In genomic region chr15:102353986-102354385, GRCm38 (mm10) we compare ENCODE assay signal across 24 mouse cellular contexts. TPM values are rescaled to one million over a fixed set of nuclear protein-coding genes. Genes with fewer than 3 reads are reported as not detected.
DNase-seq lines count a peak whose midpoint lies in the region; ATAC-seq and TF ChIP-seq lines count a peak whose summit lies in the region.
"Had no signal": no experiment of that assay in that cellular context is flagged by ENCODE, and none has a peak within 500 bp of the region (broad histone marks: within the 10 kb centered on the region; RNA-seq: fewer than 3 reads in every experiment).

No protein-coding gene starts in this region.

- H3K27ac ChIP-seq in heart, adult 2 months: no peak overlapping the region
- H3K27ac ChIP-seq in liver, postnatal 0 days (ENCODE audit: low read depth): no peak overlapping the region
- no peak overlapping the region for H3K27ac ChIP-seq in liver, embryonic 12.5 days
- H3K27ac ChIP-seq: forebrain, embryonic 15.5 days; hindbrain, embryonic 13.5 days; liver, embryonic 15.5 days; midbrain, embryonic 13.5 days; neural tube, embryonic 13.5 days had no signal

- ATAC-seq in liver, postnatal 0 days: no peak
- no peak for ATAC-seq in liver, embryonic 12.5 days
- ATAC-seq: forebrain, embryonic 15.5 days; midbrain, embryonic 13.5 days had no signal

- no peak overlapping the region for H3K4me2 ChIP-seq in liver, postnatal 0 days (ENCODE audit: low read depth, low read length)
- H3K4me2 ChIP-seq in liver, embryonic 12.5 days: no peak overlapping the region

- H3K36me3 ChIP-seq in heart, adult 2 months (ENCODE audit: control insufficient read depth, insufficient read depth, low read length): no peaks in the 10 kb centered on the region
- H3K36me3 ChIP-seq in liver, postnatal 0 days (replicated peaks; ENCODE audit: insufficient read depth, low read length): no peaks in the 10 kb centered on the region
- peaks cover under 1% of the 10 kb centered on the region; the same call in 1 of the 2 replicates for H3K36me3 ChIP-seq in liver, embryonic 12.5 days
- H3K36me3 ChIP-seq in E14TG2a.4 (ENCODE audit: insufficient read depth, low read length): peaks cover under 1% of the 10 kb centered on the region
- H3K36me3 ChIP-seq: forebrain, embryonic 15.5 days; hindbrain, embryonic 13.5 days; limb, embryonic 15.5 days; liver, embryonic 15.5 days; midbrain, embryonic 13.5 days; neural tube, embryonic 13.5 days had no signal

- intact Hi-C loops in heart, adult 2 months (cut with DNase I): loop anchor here (2.0 kb wide), 1 partner anchor 67 kb away; no protein-coding TSS in a partner anchor

- 0 out of 2 replicates have a peak, but pooled peaks have one; percentile 15 for TF ChIP-seq CTCF in heart, adult 2 months (IDR thresholded peaks at IDR 0.05)
- TF ChIP-seq CTCF in liver, postnatal 0 days (IDR thresholded peaks at IDR 0.05; ENCODE audit: low read depth): peak; percentile 26; the same call in 1 of the 2 replicates
- peak; percentile 31 for TF ChIP-seq CTCF in E14TG2a.4 (conservative IDR thresholded peaks at IDR 0.05; ENCODE audit: low read length)

- TF ChIP-seq EP300 in heart, adult 2 months (IDR thresholded peaks at IDR 0.05; ENCODE audit: insufficient read depth, low read depth, low read length): no peak
- no peak for TF ChIP-seq EP300 in liver, postnatal 0 days (IDR thresholded peaks at IDR 0.05; ENCODE audit: low read depth)

- H3K27me3 ChIP-seq in heart, adult 2 months (ENCODE audit: control insufficient read depth, insufficient read depth, low read length): peaks cover 2% of the 10 kb centered on the region; the same call in 1 of the 2 replicates
- peaks cover 45% of the 10 kb centered on the region for H3K27me3 ChIP-seq in liver, postnatal 0 days (ENCODE audit: insufficient read depth, low read length)
- peaks cover 58% of the 10 kb centered on the region for H3K27me3 ChIP-seq in liver, embryonic 12.5 days (replicated peaks)
- peaks cover 48% of the 10 kb centered on the region for H3K27me3 ChIP-seq in E14TG2a.4 (ENCODE audit: insufficient read depth, low read length)

- DNase-seq in heart, adult 2 months: no peak
- no peak for DNase-seq in heart, adult 11 months
- no peak for DNase-seq in liver, postnatal 0 days
- peak; percentile 31 for DNase-seq in induced T-regulatory cell, adult 2 months (ENCODE audit: low read depth)
- no peak for DNase-seq in right cerebral cortex, postnatal 25 days
- DNase-seq: adrenal gland, postnatal 25 days; cerebellum, adult 11 months; cerebellum, adult 9-11 months; gastrocnemius, postnatal 14 days; kidney, postnatal 36 days; right cerebral cortex, postnatal 4 days; thymus, postnatal 36 days had no signal

- H3K79me2 ChIP-seq in heart, adult 2 months (replicated peaks; ENCODE audit: control insufficient read depth, insufficient read depth, low read length): no peaks in the 10 kb centered on the region

- peaks cover 6% of the 10 kb centered on the region for H3K4me1 ChIP-seq in heart, adult 2 months (ENCODE audit: control insufficient read depth, insufficient read depth, low read length)
- peaks cover 26% of the 10 kb centered on the region for H3K4me1 ChIP-seq in liver, postnatal 0 days (ENCODE audit: insufficient read depth)
- H3K4me1 ChIP-seq in liver, embryonic 12.5 days: peaks cover 47% of the 10 kb centered on the region
- peaks cover 47% of the 10 kb centered on the region for H3K4me1 ChIP-seq in E14TG2a.4 (replicated peaks; ENCODE audit: low read depth, low read length)

- H3K9me3 ChIP-seq in liver, postnatal 0 days (ENCODE audit: low read length): no peaks in the 10 kb centered on the region
- no peaks in the 10 kb centered on the region for H3K9me3 ChIP-seq in liver, embryonic 12.5 days (replicated peaks)
- H3K9me3 ChIP-seq in E14TG2a.4 (ENCODE audit: low read length): no peaks in the 10 kb centered on the region
- H3K9me3 ChIP-seq: forebrain, embryonic 15.5 days; hindbrain, embryonic 13.5 days; limb, embryonic 15.5 days; liver, embryonic 15.5 days; megakaryocyte, embryonic 14.5 days; midbrain, embryonic 13.5 days; neural tube, embryonic 13.5 days had no signal

- WGBS in heart, adult 2 months: 83% methylated on average over 2 of the region's 2 CpGs
- 83% methylated on average over 2 of the region's 2 CpGs for WGBS in liver, postnatal 0 days (ENCODE audit: insufficient replicate concordance)
- 65% methylated on average over 2 of the region's 2 CpGs for WGBS in liver, embryonic 12.5 days (ENCODE audit: insufficient replicate concordance)

- no peak overlapping the region for H3K4me3 ChIP-seq in heart, adult 2 months
- no peak overlapping the region for H3K4me3 ChIP-seq in liver, postnatal 0 days (ENCODE audit: low read depth, low read length)
- no peak overlapping the region for H3K4me3 ChIP-seq in liver, embryonic 12.5 days
- H3K4me3 ChIP-seq in E14TG2a.4 (replicated peaks; ENCODE audit: low read length): no peak overlapping the region
- H3K4me3 ChIP-seq: liver, embryonic 15.5 days; megakaryocyte, embryonic 14.5 days had no signal

- H3K9ac ChIP-seq in heart, adult 2 months (ENCODE audit: low read depth, low read length): no peak overlapping the region
- H3K9ac ChIP-seq in liver, postnatal 0 days (replicated peaks): no peak overlapping the region
- H3K9ac ChIP-seq in liver, embryonic 12.5 days: no peak overlapping the region
- H3K9ac ChIP-seq: forebrain, embryonic 15.5 days; hindbrain, embryonic 13.5 days; limb, embryonic 15.5 days; liver, embryonic 15.5 days; midbrain, embryonic 13.5 days had no signal

- no peak for TF ChIP-seq POLR2A in heart, adult 2 months (IDR thresholded peaks at IDR 0.05; ENCODE audit: insufficient read depth, low read depth, low read length)

RNA-seq across cellular contexts. Expression of gene Aaas, which starts 3.4 kb away (rescaled TPM):
- 10 to 100 TPM; 10.8 to 13.2 TPM for total RNA-seq in heart, adult 2 months (2021)
- 22.1 and 26.2 TPM in 2 replicates for polyA plus RNA-seq in heart, adult 2 months (2012; rRNA removed)
- 15.6 and 18.8 TPM in 2 replicates for polyA plus RNA-seq in liver, postnatal 0 days (2015; fragmentation: Nextera tagmentation; extraction: Ambion mirVana)
- polyA plus RNA-seq in liver, embryonic 12.5 days (2016; fragmentation: Nextera tagmentation; extraction: Ambion mirVana): 69.7 and 74.7 TPM in 2 replicates

RNA-seq across cellular contexts. Expression of gene Sp7, which starts 13.0 kb away (rescaled TPM):
- total RNA-seq in heart, adult 2 months (2021): not detected
- polyA plus RNA-seq in heart, adult 2 months (2012; rRNA removed): 0.06 TPM in 1 of 2 replicates, not detected in the other
- polyA plus RNA-seq in liver, postnatal 0 days (2015; fragmentation: Nextera tagmentation; extraction: Ambion mirVana): not detected in 2 replicates
- polyA plus RNA-seq in liver, embryonic 12.5 days (2016; fragmentation: Nextera tagmentation; extraction: Ambion mirVana): 0.37 and 0.63 TPM in 2 replicates
- total RNA-seq: common myeloid progenitor, adult 5-6 weeks; heart, adult 8-10 months; heart, postnatal 25 days had no signal
- polyA plus RNA-seq: liver, embryonic 15.5 days had no signal

RNA-seq across cellular contexts. Expression of gene Myg1, which starts 22.5 kb away (rescaled TPM):
- 10 to 100 TPM; 19.0 to 24.1 TPM for total RNA-seq in heart, adult 2 months (2021)
- polyA plus RNA-seq in heart, adult 2 months (2012; rRNA removed): 27.8 and 36.7 TPM in 2 replicates
- polyA plus RNA-seq in liver, postnatal 0 days (2015; fragmentation: Nextera tagmentation; extraction: Ambion mirVana): 28.1 and 30.8 TPM in 2 replicates
- polyA plus RNA-seq in liver, embryonic 12.5 days (2016; fragmentation: Nextera tagmentation; extraction: Ambion mirVana): 62.0 and 66.8 TPM in 2 replicates

RNA-seq across cellular contexts. Expression of gene Pfdn5, which starts 28.1 kb away (rescaled TPM):
- total RNA-seq in heart, adult 2 months (2021): 100 to 1,000 TPM; 287 to 351 TPM
- polyA plus RNA-seq in heart, adult 2 months (2012; rRNA removed): 82.0 and 160 TPM in 2 replicates
- polyA plus RNA-seq in liver, postnatal 0 days (2015; fragmentation: Nextera tagmentation; extraction: Ambion mirVana): 172 and 179 TPM in 2 replicates
- polyA plus RNA-seq in liver, embryonic 12.5 days (2016; fragmentation: Nextera tagmentation; extraction: Ambion mirVana): 150 and 168 TPM in 2 replicates

RNA-seq across cellular contexts. Expression of gene Sp1, which starts 52.0 kb away (rescaled TPM):
- total RNA-seq in heart, adult 2 months (2021): 10 to 100 TPM; 36.5 to 41.5 TPM
- 9.6 and 17.3 TPM in 2 replicates for polyA plus RNA-seq in heart, adult 2 months (2012; rRNA removed)
- 2.8 and 2.9 TPM in 2 replicates for polyA plus RNA-seq in liver, postnatal 0 days (2015; fragmentation: Nextera tagmentation; extraction: Ambion mirVana)
- polyA plus RNA-seq in liver, embryonic 12.5 days (2016; fragmentation: Nextera tagmentation; extraction: Ambion mirVana): 5.1 and 5.6 TPM in 2 replicates
